Mouse (Mus musculus): Measurements from ENCODE around the gene Rnf113a2. TPM values are rescaled to one million over a fixed set of nuclear protein-coding genes. Genes with fewer than 3 reads are reported as not detected.
A peak's percentile ranks its signal among the peaks of the same experiment; 100 is the strongest.

Rnf113a2 gene
- polyA plus RNA-seq, 1 experiment from 2014 or later = 31.2 TPM

DNA sequence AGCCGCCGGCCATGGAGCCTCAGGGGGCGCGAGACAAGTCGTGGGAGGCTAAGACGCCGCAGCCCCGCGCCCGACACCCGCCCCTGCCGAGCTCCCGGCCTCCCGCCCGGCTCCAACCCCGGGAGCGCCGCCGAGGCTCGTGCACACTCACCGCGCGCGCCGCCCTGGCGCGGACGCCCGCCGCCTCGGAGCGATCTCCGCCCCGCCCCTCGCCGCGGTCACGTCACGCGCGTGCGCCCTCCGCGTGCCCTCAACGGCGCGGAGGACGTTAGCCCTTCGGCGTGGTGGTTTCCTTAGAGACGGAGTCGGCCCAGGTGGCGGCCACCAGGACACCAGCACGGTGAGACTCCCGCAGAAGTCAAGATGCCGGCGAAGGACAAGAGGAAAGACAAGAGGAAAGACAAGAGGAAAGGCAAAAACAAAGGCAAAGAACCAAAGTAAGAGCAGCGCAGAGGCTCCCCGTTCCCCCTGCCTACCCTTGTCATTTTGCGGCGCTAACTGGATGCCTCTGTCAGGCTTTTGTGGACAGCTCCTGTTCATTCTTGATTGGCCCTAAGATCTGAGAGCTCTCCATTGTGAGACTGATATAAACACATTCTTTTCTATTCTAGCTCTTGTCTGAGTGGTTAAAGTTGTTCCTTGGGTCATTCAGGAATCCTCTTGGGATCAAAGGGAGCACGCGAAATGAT is 8.0 kb upstream of the Rnf113a2 start, which contains the start of the genes Entpd5 and Bbof1:
TSS of gene Entpd5 (minus strand) at position 211 of the 689 bp plus-strand sequence.
TSS of gene Bbof1 (plus strand) at position 253 of the 689 bp plus-strand sequence.
- H3K9ac ChIP-seq = peak within 1 kb of the TSS; percentile 83
- H3K36me3 ChIP-seq = no peaks in the 10 kb centered on the region
- H3K27me3 ChIP-seq = no peaks in the 10 kb centered on the region
- H3K4me2 ChIP-seq (replicated peaks) = peak within 1 kb of the TSS; percentile 95
- ATAC-seq (ENCODE audit: insufficient number of reproducible peaks, insufficient read depth, low FRiP score, low TSS enrichment) = peak; percentile 82
- 2% methylated on average over 60 of the region's 63 CpGs for WGBS
- H3K4me1 ChIP-seq = 0 out of 2 replicates have a peak, but pooled peaks cover 3% of the 10 kb centered on the region
- no peaks in the 10 kb centered on the region for H3K9me3 ChIP-seq
- H3K4me3 ChIP-seq = peak within 1 kb of the TSS; percentile 70
- H3K27ac ChIP-seq = peak within 1 kb of the TSS; percentile 77

DNA sequence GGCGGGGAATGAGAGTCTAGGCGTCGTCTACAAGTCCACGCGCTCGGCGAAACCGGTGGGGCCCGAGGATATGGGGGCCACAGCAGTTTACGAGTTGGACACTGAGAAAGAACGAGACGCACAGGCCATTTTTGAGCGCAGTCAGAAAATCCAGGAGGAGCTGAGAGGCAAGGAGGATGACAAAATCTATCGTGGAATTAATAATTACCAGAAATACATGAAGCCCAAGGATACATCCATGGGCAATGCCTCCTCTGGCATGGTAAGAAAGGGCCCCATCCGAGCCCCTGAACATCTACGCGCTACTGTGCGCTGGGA is 568 bp downstream of the Rnf113a2 start:
- Histone ChIP-seq H3K4me2 (replicated peaks) (peak overlapping the region; percentile 60), H3K9me3 (no peaks in the 10 kb centered on the region), H3K27ac (0 out of 2 replicates have a peak overlapping the region, but pooled peaks have one; percentile 24), H3K4me3 (peak overlapping the region; percentile 47), H3K27me3 (no peaks in the 10 kb centered on the region; the same call in 1 of the 2 replicates), H3K4me1 (no peaks in the 10 kb centered on the region), H3K36me3 (no peaks in the 10 kb centered on the region), H3K9ac (peak overlapping the region; percentile 56)
- WGBS = 35% methylated on average over 18 of the region's 18 CpGs
- no peak for ATAC-seq (ENCODE audit: insufficient number of reproducible peaks, insufficient read depth, low FRiP score, low TSS enrichment)

DNA sequence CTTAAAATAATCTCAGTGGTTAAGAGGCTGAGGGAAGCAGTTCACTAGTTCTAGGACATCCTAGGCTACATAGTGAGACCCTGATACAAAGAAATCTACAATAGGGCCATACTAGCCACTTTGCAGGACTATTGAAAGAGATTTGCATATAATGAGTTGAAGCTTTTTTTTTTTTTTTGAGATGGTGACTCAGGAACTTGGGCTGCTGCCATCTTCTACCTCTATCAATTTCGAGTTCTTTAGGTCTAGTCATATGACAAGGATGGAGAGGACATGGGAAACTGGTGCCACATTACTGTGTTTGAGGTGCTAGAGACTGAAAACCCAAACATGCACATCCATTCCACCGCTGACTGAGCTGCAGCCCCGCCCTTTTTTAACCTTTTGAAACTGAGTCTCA is 7.0 kb downstream of the Rnf113a2 start:
- Histone ChIP-seq H3K27ac (no peak overlapping the region), H3K4me1 (no peaks in the 10 kb centered on the region), H3K9me3 (no peaks in the 10 kb centered on the region), H3K4me2 (replicated peaks) (no peak overlapping the region), H3K4me3 (no peak overlapping the region), H3K9ac (no peak overlapping the region), H3K36me3 (no peaks in the 10 kb centered on the region), H3K27me3 (no peaks in the 10 kb centered on the region; the same call in 1 of the 2 replicates)
- 58% methylated on average over 3 of the region's 3 CpGs for WGBS
- no peak for ATAC-seq (ENCODE audit: insufficient number of reproducible peaks, insufficient read depth, low FRiP score, low TSS enrichment)

GRCm38 (mm10) chr12:84429825-84430224 is 12.8 kb downstream of the Rnf113a2 start:
- no peak overlapping the region for H3K27ac ChIP-seq
- H3K36me3 ChIP-seq = 0 out of 2 replicates have a peak, but pooled peaks cover 9% of the 10 kb centered on the region
- H3K4me3 ChIP-seq = no peak overlapping the region
- no peaks in the 10 kb centered on the region for H3K9me3 ChIP-seq
- H3K4me1 ChIP-seq = no peaks in the 10 kb centered on the region
- H3K4me2 ChIP-seq (replicated peaks) = no peak overlapping the region
- no peak overlapping the region for H3K9ac ChIP-seq
- 89% methylated on average over 2 of the region's 2 CpGs for WGBS
- no peak for ATAC-seq (ENCODE audit: insufficient number of reproducible peaks, insufficient read depth, low FRiP score, low TSS enrichment)
- no peaks in the 10 kb centered on the region for H3K27me3 ChIP-seq

DNA sequence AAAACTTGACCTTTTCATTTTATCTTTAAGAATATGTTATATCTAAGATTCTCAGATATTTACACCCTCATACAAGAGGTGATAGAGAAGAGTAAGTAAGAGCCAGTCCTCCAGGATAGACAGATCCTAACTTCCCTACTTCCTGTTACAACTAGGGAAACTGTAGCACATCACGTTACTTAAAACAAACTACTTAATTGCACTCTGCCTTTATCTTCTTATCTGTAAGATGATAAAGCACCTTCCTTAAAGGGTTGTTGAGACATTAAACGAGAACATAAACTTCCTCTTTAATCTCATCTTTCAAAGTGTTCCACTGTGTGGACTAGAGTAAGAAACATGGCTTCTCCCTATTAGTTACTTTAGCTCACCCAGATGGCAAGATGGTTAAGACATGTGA is 21.7 kb downstream of the Rnf113a2 start:
- no peak overlapping the region for H3K4me3 ChIP-seq
- 67% methylated on average over 2 of the region's 2 CpGs for WGBS
- H3K27me3 ChIP-seq = no peaks in the 10 kb centered on the region
- no peak overlapping the region for H3K27ac ChIP-seq
- H3K4me2 ChIP-seq (replicated peaks) = no peak overlapping the region
- H3K36me3 ChIP-seq = no peaks in the 10 kb centered on the region
- no peaks in the 10 kb centered on the region for H3K9me3 ChIP-seq
- H3K4me1 ChIP-seq = no peaks in the 10 kb centered on the region
- H3K9ac ChIP-seq = no peak overlapping the region
- ATAC-seq (ENCODE audit: insufficient number of reproducible peaks, insufficient read depth, low FRiP score, low TSS enrichment) = no peak

DNA sequence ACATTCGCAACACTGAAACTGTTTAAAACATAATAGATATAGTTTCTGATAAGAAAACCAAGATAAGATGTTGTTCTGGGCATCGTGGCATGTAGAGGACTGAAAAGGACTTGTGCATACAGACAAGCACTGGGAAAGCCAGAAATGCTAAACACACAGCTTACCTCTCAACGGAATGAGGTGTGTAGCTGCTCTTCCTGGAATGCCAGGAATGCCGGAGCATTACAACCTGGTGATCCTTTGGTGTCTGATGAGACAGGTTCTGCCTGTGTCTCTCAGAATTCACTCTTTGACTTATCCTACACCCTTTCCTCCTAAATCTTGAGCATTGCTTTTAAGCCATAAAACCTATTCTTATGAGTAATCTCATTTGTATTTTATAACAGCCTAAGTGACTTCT is 25.5 kb downstream of the Rnf113a2 start:
- Histone ChIP-seq H3K27me3 (0 out of 2 replicates have a peak, but pooled peaks cover 3% of the 10 kb centered on the region), H3K4me2 (replicated peaks) (no peak overlapping the region), H3K4me3 (no peak overlapping the region), H3K9me3 (no peaks in the 10 kb centered on the region), H3K9ac (no peak overlapping the region), H3K4me1 (no peaks in the 10 kb centered on the region), H3K36me3 (no peaks in the 10 kb centered on the region), H3K27ac (no peak overlapping the region)
- no peak for ATAC-seq (ENCODE audit: insufficient number of reproducible peaks, insufficient read depth, low FRiP score, low TSS enrichment)
- 68% methylated on average over 4 of the region's 4 CpGs for WGBS

GRCm38 (mm10) chr12:84447386-84447785 is 30.4 kb downstream of the Rnf113a2 start:
- no peak overlapping the region for H3K9ac ChIP-seq
- no peak overlapping the region for H3K4me3 ChIP-seq
- no peak for ATAC-seq (ENCODE audit: insufficient number of reproducible peaks, insufficient read depth, low FRiP score, low TSS enrichment)
- H3K36me3 ChIP-seq = no peaks in the 10 kb centered on the region
- H3K27me3 ChIP-seq = 0 out of 2 replicates have a peak, but pooled peaks cover 3% of the 10 kb centered on the region
- H3K4me2 ChIP-seq (replicated peaks) = no peak overlapping the region
- 79% methylated on average over 1 of the region's 1 CpGs for WGBS
- peaks cover 14% of the 10 kb centered on the region for H3K4me1 ChIP-seq
- no peaks in the 10 kb centered on the region for H3K9me3 ChIP-seq
- H3K27ac ChIP-seq = no peak overlapping the region

GRCm38 (mm10) chr12:84448181-84448580 is 31.2 kb downstream of the Rnf113a2 start:
- ATAC-seq (ENCODE audit: insufficient number of reproducible peaks, insufficient read depth, low FRiP score, low TSS enrichment) = no peak

GRCm38 (mm10) chr12:84449887-84450286 is 32.9 kb downstream of the Rnf113a2 start:
- H3K36me3 ChIP-seq = no peaks in the 10 kb centered on the region
- no peak for ATAC-seq (ENCODE audit: insufficient number of reproducible peaks, insufficient read depth, low FRiP score, low TSS enrichment)
- H3K27me3 ChIP-seq = 0 out of 2 replicates have a peak, but pooled peaks cover 3% of the 10 kb centered on the region
- H3K9me3 ChIP-seq = no peaks in the 10 kb centered on the region
- H3K4me1 ChIP-seq = peaks cover 17% of the 10 kb centered on the region
- peak overlapping the region; percentile 82 for H3K4me2 ChIP-seq (replicated peaks)
- H3K4me3 ChIP-seq = peak overlapping the region; percentile 90; the same call in 1 of the 2 replicates
- H3K9ac ChIP-seq = peak overlapping the region; percentile 50; the same call in 1 of the 2 replicates
- 48% methylated on average over 10 of the region's 10 CpGs for WGBS
- H3K27ac ChIP-seq = no peak overlapping the region

More at GRCm38 (mm10) chr12:84448181-84448580, 31.2 kb downstream of the Rnf113a2 start:
- Histone ChIP-seq H3K4me3 (no peak overlapping the region), H3K36me3 (no peaks in the 10 kb centered on the region), H3K4me1 (peaks cover 17% of the 10 kb centered on the region), H3K4me2 (replicated peaks) (no peak overlapping the region), H3K27ac (no peak overlapping the region), H3K9me3 (no peaks in the 10 kb centered on the region), H3K9ac (no peak overlapping the region), H3K27me3 (0 out of 2 replicates have a peak, but pooled peaks cover 3% of the 10 kb centered on the region)
- WGBS = 77% methylated on average over 6 of the region's 6 CpGs

- Histone ChIP-seq H3K27me3 (0 out of 2 replicates have a peak, but pooled peaks cover 3% of the 10 kb centered on the region), H3K9ac (peak overlapping the region; percentile 50), H3K4me3 (peak overlapping the region; percentile 90), H3K27ac (no peak overlapping the region; the same call in 1 of the 2 replicates), H3K4me2 (replicated peaks) (peak overlapping the region; percentile 82), H3K36me3 (no peaks in the 10 kb centered on the region), H3K4me1 (peaks cover 17% of the 10 kb centered on the region), H3K9me3 (no peaks in the 10 kb centered on the region)
- no peak for ATAC-seq (ENCODE audit: insufficient number of reproducible peaks, insufficient read depth, low FRiP score, low TSS enrichment)
- WGBS = 0% methylated on average over 6 of the region's 6 CpGs
Measured at GRCm38 (mm10) chr12:84450351-84450717, 33.3 kb downstream of the Rnf113a2 start.

GRCm38 (mm10) chr12:84450718-84451646 is 34.0 kb downstream of the Rnf113a2 start, which contains the start of the genes Aldh6a1 and Lin52:
Gene Aldh6a1 (minus strand): TSS chr12:84451004.
Gene Lin52 (plus strand): TSS chr12:84451422.
- peak within 1 kb of the TSS; percentile 90 for H3K4me3 ChIP-seq
- under 1% methylated on average over 49 of the region's 49 CpGs for WGBS
- 0 out of 2 replicates have a peak, but pooled peaks cover 3% of the 10 kb centered on the region for H3K27me3 ChIP-seq
- peaks cover 17% of the 10 kb centered on the region for H3K4me1 ChIP-seq
- peak within 1 kb of the TSS; percentile 82 for H3K4me2 ChIP-seq (replicated peaks)
- peak within 1 kb of the TSS; percentile 60 for H3K9ac ChIP-seq
- H3K9me3 ChIP-seq = no peaks in the 10 kb centered on the region
- H3K36me3 ChIP-seq = no peaks in the 10 kb centered on the region
- ATAC-seq (ENCODE audit: insufficient number of reproducible peaks, insufficient read depth, low FRiP score, low TSS enrichment) = peak; percentile 99
- peak within 1 kb of the TSS; percentile 59; the same call in 1 of the 2 replicates for H3K27ac ChIP-seq

All from embryonic facial prominence, embryonic 12.5 days (tissue).